Mouse (Mus musculus) CH12.LX (cell line): ENCODE data around the gene Sun1. TPM values are rescaled to one million over a fixed set of nuclear protein-coding genes. Genes with fewer than 3 reads are reported as not detected.

ENCODE experiments used
- DNase-seq: peaks from one replicate; pipeline ENCODE4 v3.0.0-alpha.2; 2013; ENCODE audit errors: extremely low read depth
- H3K27ac ChIP-seq: 2 replicates; pipeline ENCODE4 v1.5.1; 2012; ENCODE audit warnings: low read depth, mild to moderate bottlenecking, control low read depth, moderate library complexity; ENCODE audit not compliant: insufficient read depth
- H3K27me3 ChIP-seq: replicated peaks from 2 replicates; pipeline ENCODE3; 2012; ENCODE audit warnings: inconsistent platforms
- H3K36me3 ChIP-seq, 2 experiments: replicated peaks in 1 of 2; 2 replicates each; pipeline versions ENCODE3 to v1.6.1; 2012; ENCODE audit warnings: inconsistent platforms in 1 of 2, low read length in 1 of 2, mild to moderate bottlenecking in 1 of 2, mixed read lengths in 1 of 2, moderate library complexity in 1 of 2; ENCODE audit not compliant: control insufficient read depth in 1 of 2, insufficient read depth in 1 of 2
- H3K4me1 ChIP-seq, 2 experiments: 2 replicates each; pipeline ENCODE4 v1.6.1; 2012; ENCODE audit warnings: inconsistent platforms in 1 of 2, moderate library complexity in 1 of 2; ENCODE audit not compliant: insufficient read depth in 2 of 2, control insufficient read depth in 1 of 2
- H3K4me2 ChIP-seq: 2 replicates; pipeline ENCODE4 v1.6.1; 2012; ENCODE audit warnings: low read depth, mild to moderate bottlenecking, control low read depth; ENCODE audit not compliant: poor library complexity, insufficient read depth, severe bottlenecking
- H3K4me3 ChIP-seq, 3 experiments: fragments of 150-350 bp in 1 of 3; sonication (generic) in 1 of 3; replicated peaks in 1 of 3; 2 replicates each; pipeline versions ENCODE3 to v1.5.1; 2011 to 2012; ENCODE audit warnings: low read depth in 2 of 3, low read length in 2 of 3, mild to moderate bottlenecking in 2 of 3, moderate library complexity in 2 of 3, control low read depth in 1 of 3, improper control_type of control experiment in 1 of 3, inconsistent platforms in 1 of 3, mixed read lengths in 1 of 3; ENCODE audit not compliant: poor library complexity in 1 of 3
- H3K79me2 ChIP-seq: replicated peaks from 2 replicates; pipeline ENCODE4 v1.6.1; 2012; ENCODE audit warnings: mild to moderate bottlenecking, moderate library complexity; ENCODE audit not compliant: control insufficient read depth, poor library complexity, insufficient read depth, severe bottlenecking; ENCODE audit errors: extremely low read depth
- H3K9ac ChIP-seq: 2 replicates; pipeline ENCODE4 v1.6.1; 2012; ENCODE audit warnings: low read depth, mild to moderate bottlenecking, control low read depth, moderate library complexity; ENCODE audit not compliant: insufficient read depth
- H3K9me3 ChIP-seq: replicated peaks from 2 replicates; pipeline ENCODE3; 2012; ENCODE audit warnings: low read length, inconsistent platforms, mixed read lengths
- CHD1 ChIP-seq: IDR thresholded peaks from 2 replicates; pipeline ENCODE4 v1.6.1; 2012; ENCODE audit warnings: low read depth, low read length, improper control_type of control experiment, inconsistent platforms
- CHD2 ChIP-seq: IDR thresholded peaks from 2 replicates; pipeline ENCODE4 v1.6.1; 2011; ENCODE audit warnings: low read length, improper control_type of control experiment
- E2F4 ChIP-seq: IDR thresholded peaks from 2 replicates; pipeline ENCODE4 v1.6.1; 2011; ENCODE audit warnings: low read depth, low read length, improper control_type of control experiment; ENCODE audit not compliant: insufficient replicate concordance
- ETS1 ChIP-seq: conservative IDR thresholded peaks from 2 replicates; pipeline ENCODE4 v1.6.1; 2012; ENCODE audit warnings: low read depth, mild to moderate bottlenecking, inconsistent platforms, low read length, improper control_type of control experiment, moderate library complexity
- JUN ChIP-seq: IDR thresholded peaks from 2 replicates; pipeline ENCODE4 v1.6.1; 2011; ENCODE audit warnings: low read depth, mild to moderate bottlenecking, low read length, improper control_type of control experiment, moderate library complexity; ENCODE audit not compliant: insufficient read depth
- JUND ChIP-seq: conservative IDR thresholded peaks from 2 replicates; pipeline ENCODE4 v1.6.1; 2011; ENCODE audit warnings: low read depth, low read length, improper control_type of control experiment
- KAT2A ChIP-seq: IDR thresholded peaks from 2 replicates; pipeline ENCODE4 v1.6.1; 2012; ENCODE audit warnings: low read length, improper control_type of control experiment, inconsistent platforms; ENCODE audit not compliant: insufficient replicate concordance
- MAFK ChIP-seq: IDR thresholded peaks from 2 replicates; pipeline ENCODE4 v1.6.1; 2011; ENCODE audit warnings: low read length, improper control_type of control experiment; ENCODE audit not compliant: insufficient replicate concordance
- MAX ChIP-seq: IDR thresholded peaks from 2 replicates; pipeline ENCODE4 v1.6.1; 2011; ENCODE audit warnings: low read length, improper control_type of control experiment
- MAZ ChIP-seq: IDR thresholded peaks from 2 replicates; pipeline ENCODE4 v1.6.1; 2012; ENCODE audit warnings: low read depth, mild to moderate bottlenecking, inconsistent platforms, low read length, improper control_type of control experiment, moderate library complexity
- MXI1 ChIP-seq: IDR thresholded peaks from 2 replicates; pipeline ENCODE4 v1.6.1; 2011; ENCODE audit warnings: mild to moderate bottlenecking, low read depth, low read length, improper control_type of control experiment
- MYC ChIP-seq: IDR thresholded peaks from 2 replicates; pipeline ENCODE4 v1.6.1; 2011; ENCODE audit warnings: low read depth, mild to moderate bottlenecking, improper control_type of control experiment, low read length
- PAX5 ChIP-seq: IDR thresholded peaks from 2 replicates; pipeline ENCODE4 v1.6.1; 2012; ENCODE audit warnings: low read length, inconsistent platforms, mixed read lengths
- POLR2A ChIP-seq: IDR thresholded peaks from 2 replicates; pipeline ENCODE4 v1.6.1; 2011; ENCODE audit warnings: low read depth, mild to moderate bottlenecking, improper control_type of control experiment, low read length
- POLR2AphosphoS2 ChIP-seq: IDR thresholded peaks from 2 replicates; pipeline ENCODE4 v1.6.1; 2011; ENCODE audit warnings: low read depth, low read length, improper control_type of control experiment
- RAD21 ChIP-seq: IDR thresholded peaks from 2 replicates; pipeline ENCODE4 v1.6.1; 2011; ENCODE audit warnings: low read depth, mild to moderate bottlenecking, low read length, improper control_type of control experiment, moderate library complexity
- SMC3 ChIP-seq: IDR thresholded peaks from 2 replicates; pipeline ENCODE4 v1.6.1; 2011; ENCODE audit warnings: low read depth, low read length, improper control_type of control experiment
- TCF12 ChIP-seq: IDR thresholded peaks from 2 replicates; pipeline ENCODE4 v1.6.1; 2014; ENCODE audit warnings: low read depth, mild to moderate bottlenecking, inconsistent platforms, low read length, improper control_type of control experiment
- USF1 ChIP-seq: IDR thresholded peaks from 2 replicates; pipeline ENCODE4 v1.6.1; 2014; ENCODE audit warnings: low read depth, mild to moderate bottlenecking, inconsistent platforms, low read length, improper control_type of control experiment
- dilution Hi-C: fragments of 300-500 bp; cut with MboI; formaldehyde crosslinking; loops from 2 replicates; pipeline ENCODE4 v1.14.3; 2020; ENCODE audit warnings: low sequenced_read_pairs; ENCODE audit not compliant: extremely low pct_unique_long_range_greater_than_20kb, extremely low pct_ligation_motif_present
- in situ Hi-C: fragments of 300-500 bp; cut with MboI; formaldehyde crosslinking; loops from 3 replicates; pipeline ENCODE4 v1.14.3; 2019; ENCODE audit warnings: low sequenced_read_pairs, low pct_ligation_motif_present, low pct_unique_long_range_greater_than_20kb, mixed read lengths
- polyA plus RNA-seq: library from polyadenylated mRNA; unstranded; fragments of >175 nt; gene quantifications from 2 replicates; pipeline ENCODE4 v1.2.1, GENCODE M21; 2012; ENCODE audit warnings: low read depth; ENCODE audit not compliant: insufficient read length
- total RNA-seq, 2 experiments: library from RNA; depleted of rRNA; stranded (reverse); fragments of 300-350 nt in 1 of 2; fragments of >200 nt in 1 of 2; gene quantifications; 2 replicates each; pipeline ENCODE4 v1.2.3; 2012 to 2014

Gene Sun1
- total and polyA plus RNA-seq, 3 experiments = 10.1 to 18.5 (median 12.9) TPM

DNA sequence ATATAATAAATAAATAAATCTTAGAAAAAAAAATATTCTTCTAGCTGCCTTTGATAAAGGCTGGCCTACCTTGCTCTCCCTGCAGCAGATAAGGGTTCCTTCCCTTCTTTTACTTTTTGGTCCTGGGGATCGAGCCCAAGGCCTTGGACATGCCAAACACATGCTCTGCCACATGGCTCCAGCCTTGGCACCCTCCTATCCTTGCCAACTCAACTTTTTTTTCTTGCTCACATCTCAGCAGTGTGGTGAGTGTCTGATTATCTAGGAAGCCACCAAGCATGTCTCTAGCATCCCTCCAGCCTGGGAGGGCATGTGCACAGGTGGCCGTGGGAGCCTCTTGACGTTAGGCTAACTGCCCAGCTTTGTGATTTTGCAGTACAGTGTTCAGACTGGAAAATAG lies 27.9 kb downstream of the Sun1 start:
- TF ChIP-seq POLR2AphosphoS2 (no peak), CHD1 (no peak), RAD21 (no peak), SMC3 (no peak), MAX (no peak), MAFK (no peak), KAT2A (no peak), MAZ (no peak), USF1 (no peak), E2F4 (no peak), POLR2A (no peak), MXI1 (no peak), ETS1 (no peak)
- H3K4me1 ChIP-seq = peaks cover 4 to 31% of the 10 kb centered on the region in 2 experiments
- H3K4me2 ChIP-seq = no peak overlapping the region
- no peak overlapping the region for H3K4me3 ChIP-seq
- dilution Hi-C loops (no loop called here), in situ Hi-C loops (no loop called here)
- H3K27ac ChIP-seq = no peak overlapping the region
- H3K9me3 ChIP-seq = no peaks in the 10 kb centered on the region
- 0 out of 2 replicates have a peak, but pooled peaks cover 2% of the 10 kb centered on the region for H3K79me2 ChIP-seq
- peaks cover 46 to 70% of the 10 kb centered on the region in 2 experiments for H3K36me3 ChIP-seq
- DNase-seq = no peak
- no peak overlapping the region for H3K9ac ChIP-seq
- H3K27me3 ChIP-seq = no peaks in the 10 kb centered on the region

- Histone ChIP-seq H3K4me3 (no peak overlapping the region), H3K4me2 (no peak overlapping the region), H3K79me2 (0 out of 2 replicates have a peak, but pooled peaks cover 2% of the 10 kb centered on the region), H3K36me3 (peaks cover 41 to 69% of the 10 kb centered on the region in 2 experiments), H3K27ac (no peak overlapping the region), H3K27me3 (no peaks in the 10 kb centered on the region), H3K9me3 (no peaks in the 10 kb centered on the region), H3K9ac (no peak overlapping the region), H3K4me1 (peaks cover 9 to 45% of the 10 kb centered on the region in 2 experiments)
- in situ Hi-C loops = no loop called here
- no peak for DNase-seq
- TF ChIP-seq CHD2 (no peak), TCF12 (no peak), JUN (no peak), JUND (no peak), E2F4 (no peak), PAX5 (no peak), MYC (no peak)
- dilution Hi-C loops = no loop called here
Measured at GRCm38 (mm10) chr5:139229716-139230115, 29.3 kb downstream of the Sun1 start.
